Comparison of ENCODE assay signal across 10 mouse cellular contexts in genomic region chr17:30200283-30200682, GRCm38 (mm10).
DNase-seq lines count a peak whose midpoint lies in the region; ATAC-seq lines count a peak whose summit lies in the region.
"Had no signal": no experiment of that assay in that cellular context is flagged by ENCODE, and none has a peak within 500 bp of the region (broad histone marks: within the 10 kb centered on the region; RNA-seq: fewer than 3 reads in every experiment).

No protein-coding gene starts in this region.

- intact Hi-C loops in heart, postnatal 14 days (cut with DNase I) = no loop called here

- no peak for ATAC-seq in midbrain, embryonic 11.5 days (ENCODE audit: low FRiP score)
- no peak for ATAC-seq in limb, embryonic 15.5 days (ENCODE audit: insufficient number of reproducible peaks, low FRiP score, low TSS enrichment, low read depth)
- no peak for ATAC-seq in liver, embryonic 11.5 days (replicated peaks; ENCODE audit: low FRiP score)
- ATAC-seq: hindbrain, embryonic 16.5 days had no signal

- H3K36me3 ChIP-seq in heart, embryonic 10.5 days = peaks cover 8% of the 10 kb centered on the region
- H3K36me3 ChIP-seq in midbrain, embryonic 10.5 days = peaks cover 19% of the 10 kb centered on the region
- H3K36me3 ChIP-seq in midbrain, embryonic 11.5 days (ENCODE audit: control insufficient read depth, insufficient read depth, low read length) = no peaks in the 10 kb centered on the region
- H3K36me3 ChIP-seq in limb, embryonic 15.5 days = no peaks in the 10 kb centered on the region
- H3K36me3 ChIP-seq in liver, embryonic 11.5 days (ENCODE audit: control insufficient read depth, insufficient read depth, low read length) = no peaks in the 10 kb centered on the region

- no peak overlapping the region for H3K9ac ChIP-seq in midbrain, embryonic 11.5 days (ENCODE audit: low read length)
- no peak overlapping the region for H3K9ac ChIP-seq in limb, embryonic 15.5 days
- no peak overlapping the region for H3K9ac ChIP-seq in liver, embryonic 11.5 days (ENCODE audit: low read depth, low read length)
- H3K9ac ChIP-seq: liver, embryonic 15.5 days had no signal

- H3K4me2 ChIP-seq in midbrain, embryonic 11.5 days = no peak overlapping the region
- no peak overlapping the region for H3K4me2 ChIP-seq in limb, embryonic 15.5 days
- no peak overlapping the region for H3K4me2 ChIP-seq in liver, embryonic 11.5 days
- H3K4me2 ChIP-seq: liver, embryonic 15.5 days had no signal

- H3K27ac ChIP-seq in heart, embryonic 10.5 days = peak overlapping the region; percentile 74; the same call in 1 of the 2 replicates
- peak overlapping the region; percentile 46; the same call in 1 of the 2 replicates for H3K27ac ChIP-seq in midbrain, embryonic 10.5 days (replicated peaks)
- no peak overlapping the region for H3K27ac ChIP-seq in midbrain, embryonic 11.5 days (ENCODE audit: low read depth, low read length)
- peak overlapping the region; percentile 62; the same call in 1 of the 2 replicates for H3K27ac ChIP-seq in limb, embryonic 15.5 days
- H3K27ac ChIP-seq in liver, embryonic 11.5 days (ENCODE audit: low read depth, low read length) = no peak overlapping the region
- H3K27ac ChIP-seq: liver, embryonic 15.5 days had no signal

- H3K4me3 ChIP-seq in heart, embryonic 10.5 days = no peak overlapping the region
- H3K4me3 ChIP-seq in midbrain, embryonic 10.5 days = no peak overlapping the region
- H3K4me3 ChIP-seq in midbrain, embryonic 11.5 days (ENCODE audit: low read depth, low read length) = no peak overlapping the region
- H3K4me3 ChIP-seq in limb, embryonic 15.5 days = no peak overlapping the region
- H3K4me3 ChIP-seq in liver, embryonic 11.5 days (ENCODE audit: low read depth, low read length) = no peak overlapping the region
- H3K4me3 ChIP-seq: liver, embryonic 15.5 days had no signal

- H3K4me1 ChIP-seq in heart, embryonic 10.5 days = peaks cover 100% of the 10 kb centered on the region
- H3K4me1 ChIP-seq in midbrain, embryonic 10.5 days = peaks cover 86% of the 10 kb centered on the region
- peaks cover 30% of the 10 kb centered on the region for H3K4me1 ChIP-seq in midbrain, embryonic 11.5 days (ENCODE audit: control insufficient read depth, insufficient read depth, low read length)
- peaks cover 93% of the 10 kb centered on the region for H3K4me1 ChIP-seq in limb, embryonic 15.5 days
- peaks cover 20% of the 10 kb centered on the region for H3K4me1 ChIP-seq in liver, embryonic 11.5 days (replicated peaks; ENCODE audit: control insufficient read depth, insufficient read depth, low read length)

- H3K27me3 ChIP-seq in heart, embryonic 10.5 days (ENCODE audit: insufficient read depth, poor library complexity, severe bottlenecking) = no peaks in the 10 kb centered on the region
- H3K27me3 ChIP-seq in midbrain, embryonic 10.5 days (ENCODE audit: low read depth, poor library complexity, severe bottlenecking) = no peaks in the 10 kb centered on the region
- H3K27me3 ChIP-seq in midbrain, embryonic 11.5 days (ENCODE audit: control insufficient read depth, insufficient read depth, low read length) = no peaks in the 10 kb centered on the region
- no peaks in the 10 kb centered on the region for H3K27me3 ChIP-seq in limb, embryonic 15.5 days
- no peaks in the 10 kb centered on the region for H3K27me3 ChIP-seq in liver, embryonic 11.5 days (replicated peaks; ENCODE audit: control insufficient read depth, insufficient read depth, low read length)
- H3K27me3 ChIP-seq: liver, embryonic 15.5 days had no signal

- 68% methylated on average over 4 of the region's 4 CpGs for WGBS in heart, embryonic 10.5 days
- WGBS in midbrain, embryonic 10.5 days = 93% methylated on average over 4 of the region's 4 CpGs
- 83% methylated on average over 4 of the region's 4 CpGs for WGBS in midbrain, embryonic 11.5 days
- WGBS in limb, embryonic 15.5 days = 72% methylated on average over 4 of the region's 4 CpGs
- WGBS in liver, embryonic 11.5 days = 88% methylated on average over 4 of the region's 4 CpGs

- DNase-seq in adrenal gland, postnatal 36 days = peak; percentile 60 to 66
- no peak for DNase-seq in adrenal gland, postnatal 10 days
- DNase-seq in heart, embryonic 10.5 days (ENCODE audit: low spot score) = no peak
- no peak for DNase-seq in heart, postnatal 14 days
- no peak for DNase-seq in midbrain, embryonic 10.5 days (ENCODE audit: low spot score)
- DNase-seq in midbrain, embryonic 11.5 days (ENCODE audit: low spot score, missing footprints) = no peak
- no peak for DNase-seq in liver, embryonic 11.5 days (ENCODE audit: low spot score)

- H3K9me3 ChIP-seq in heart, embryonic 10.5 days = no peaks in the 10 kb centered on the region
- H3K9me3 ChIP-seq in midbrain, embryonic 10.5 days (replicated peaks) = no peaks in the 10 kb centered on the region
- H3K9me3 ChIP-seq in midbrain, embryonic 11.5 days (ENCODE audit: control insufficient read depth, low read length) = no peaks in the 10 kb centered on the region
- H3K9me3 ChIP-seq in limb, embryonic 15.5 days = no peaks in the 10 kb centered on the region
- no peaks in the 10 kb centered on the region for H3K9me3 ChIP-seq in liver, embryonic 11.5 days (ENCODE audit: control insufficient read depth, low read length)
- H3K9me3 ChIP-seq: liver, embryonic 15.5 days had no signal

Comparison
In these comparisons a context has a peak if more than half of its experiments do, and no peak if none do; other contexts are left out.
1. DNase-seq: peak in adrenal gland, postnatal 36 days (2 of 2); none in adrenal gland, postnatal 10 days (single experiment), heart, embryonic 10.5 days (single experiment), heart, postnatal 14 days (0 of 2), midbrain, embryonic 10.5 days (single experiment), midbrain, embryonic 11.5 days (single experiment) and liver, embryonic 11.5 days (single experiment).
2. H3K27ac ChIP-seq: peak in heart, embryonic 10.5 days (single experiment), midbrain, embryonic 10.5 days (single experiment) and limb, embryonic 15.5 days (single experiment); none in midbrain, embryonic 11.5 days (single experiment) and liver, embryonic 11.5 days (single experiment).